Mouse (Mus musculus) testis, postnatal 10 days (tissue): ENCODE data around the gene Il16.

Experiments used
- DNase-seq: peaks from one replicate; pipeline ENCODE4 v3.0.0; 2021; ENCODE audit warnings: low spot score

Il16 gene

DNA sequence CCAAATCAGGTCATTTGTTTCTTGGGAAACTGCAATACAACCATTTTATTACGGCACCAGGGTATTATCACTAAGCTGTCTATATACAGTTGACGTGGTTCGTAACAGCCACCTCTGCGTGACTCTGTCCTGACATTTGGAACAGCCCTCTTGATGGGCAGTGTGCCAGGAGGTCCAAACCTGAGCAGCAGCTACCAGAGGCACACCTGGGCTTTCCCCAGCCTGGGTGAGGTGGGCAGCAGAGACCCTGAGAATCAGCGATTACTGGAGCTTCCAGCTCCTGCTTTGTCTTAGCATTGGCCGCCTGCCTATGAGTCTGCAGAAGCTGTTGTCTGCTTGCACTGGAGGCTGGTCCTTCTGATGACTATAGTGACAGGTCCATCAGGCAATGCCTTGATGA, 101.9 kb downstream of the Il16 start:
- no peak for DNase-seq

DNA sequence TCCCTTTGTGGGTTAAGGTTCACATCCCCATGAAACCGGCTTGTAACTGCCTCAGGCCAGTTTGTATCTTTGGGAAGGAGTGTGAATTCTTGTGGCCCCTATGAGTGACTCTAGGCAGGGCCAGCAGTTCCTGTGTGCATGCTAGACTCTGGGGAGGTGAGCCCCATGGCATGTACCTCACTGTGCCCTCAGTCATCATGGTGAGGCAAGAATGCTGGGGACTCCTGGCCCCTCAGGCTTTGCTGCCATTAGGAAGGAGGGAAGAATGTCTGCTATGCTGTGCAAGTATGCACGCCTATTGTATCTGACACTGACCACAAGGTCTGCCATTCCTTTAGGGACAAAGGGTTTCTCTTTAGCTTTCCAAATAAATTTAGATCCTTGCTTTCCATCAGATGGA, 104.4 kb downstream of the Il16 start:
- no peak for DNase-seq

GRCm38 (mm10) chr7:83640581-83640980, 104.9 kb downstream of the Il16 start:
- DNase-seq, result no peak

DNA sequence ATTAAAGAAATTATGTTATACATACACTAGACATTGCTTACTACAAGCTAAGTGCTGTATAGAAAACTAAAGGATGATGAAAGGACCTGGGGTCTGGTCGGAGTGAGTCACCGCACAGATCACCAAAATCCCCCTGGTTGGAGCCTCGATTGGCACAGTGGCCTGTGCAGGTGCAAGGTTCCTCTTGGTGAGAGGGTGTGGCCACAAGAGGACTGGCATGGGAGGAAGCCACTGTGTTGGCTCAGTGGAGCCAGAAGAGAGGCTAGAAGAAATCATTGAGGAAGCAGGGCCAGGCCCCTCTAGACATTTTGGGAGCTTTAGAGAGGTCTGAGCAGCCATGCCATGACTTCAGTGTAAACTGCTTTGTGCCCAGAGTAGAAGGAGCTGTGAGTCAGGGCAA, 106.4 kb downstream of the Il16 start:
- DNase-seq, result no peak

DNA sequence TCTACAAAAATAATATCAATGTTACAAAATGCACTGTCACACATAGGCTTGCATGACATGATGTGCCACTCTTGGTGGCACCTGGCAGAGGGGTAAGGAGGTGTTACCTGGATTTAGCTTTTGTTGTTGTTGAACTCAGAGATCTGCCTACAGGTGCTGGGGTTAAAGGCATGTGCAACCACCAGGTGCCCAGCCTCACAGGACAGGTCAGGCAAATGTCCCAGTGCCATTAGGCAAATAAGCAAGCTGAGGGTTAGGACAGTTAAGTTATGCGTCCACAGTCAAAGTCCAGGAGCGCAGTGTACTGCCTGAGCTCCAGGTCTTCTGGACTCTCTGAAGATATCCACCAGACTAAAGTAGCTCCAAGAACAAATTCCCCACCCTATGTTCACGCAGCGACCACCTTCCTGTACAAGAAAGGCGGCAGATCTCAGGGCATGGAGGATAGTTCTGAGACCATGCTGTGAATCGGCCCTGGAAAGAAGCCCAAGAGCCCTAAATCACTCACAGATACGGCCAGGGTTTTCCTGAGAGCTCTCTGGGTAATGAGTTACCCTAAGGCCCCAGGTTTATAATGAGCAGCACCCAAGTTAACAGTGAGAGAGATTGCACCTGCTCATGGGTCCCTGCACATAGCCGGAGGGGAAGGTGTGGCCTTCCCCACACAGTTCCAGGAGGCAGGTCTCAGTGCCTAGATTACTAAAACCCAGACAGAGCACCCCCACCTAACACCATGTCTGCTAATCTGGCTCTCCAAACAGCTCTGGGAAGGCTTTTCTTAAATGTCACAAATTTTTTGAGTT, 107.5 kb downstream of the Il16 start:
- no peak for DNase-seq

GRCm38 (mm10) chr7:83636425-83636824, 109.1 kb downstream of the Il16 start:
- DNase-seq, result no peak

- DNase-seq, result no peak
Observed at GRCm38 (mm10) chr7:83635726-83636125, 109.8 kb downstream of the Il16 start.

GRCm38 (mm10) chr7:83633856-83634255, 111.7 kb downstream of the Il16 start:
- DNase-seq, result no peak

- DNase-seq, result no peak
Observed at GRCm38 (mm10) chr7:83632682-83633120, 112.8 kb downstream of the Il16 start.

GRCm38 (mm10) chr7:83631828-83632681, 113.5 kb downstream of the Il16 start, which contains the start of gene Stard5:
Gene Stard5 (plus strand): TSS chr7:83631959.
- peak; percentile 94 for DNase-seq

- DNase-seq, result no peak
Observed at GRCm38 (mm10) chr7:83631073-83631827, 114.3 kb downstream of the Il16 start.

DNA sequence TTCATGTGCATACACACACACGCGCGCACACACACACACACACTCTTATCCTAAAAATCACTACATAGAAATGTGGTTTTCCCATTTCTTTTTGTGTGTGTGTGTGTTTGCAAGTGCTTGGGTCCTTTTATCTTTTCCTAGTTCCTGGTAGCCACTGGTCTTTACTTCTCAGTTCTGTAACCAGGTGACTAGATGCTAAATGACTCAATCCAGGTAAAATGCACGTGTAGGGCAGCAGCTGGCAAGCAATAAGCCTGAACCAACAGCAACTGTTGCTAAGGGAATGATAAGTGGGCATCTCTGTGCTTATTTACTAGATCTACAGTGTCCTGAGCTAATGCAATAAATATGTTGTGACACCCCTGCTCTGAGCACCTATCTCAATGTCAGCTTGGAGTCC, 118.2 kb downstream of the Il16 start:
- no peak for DNase-seq

DNA sequence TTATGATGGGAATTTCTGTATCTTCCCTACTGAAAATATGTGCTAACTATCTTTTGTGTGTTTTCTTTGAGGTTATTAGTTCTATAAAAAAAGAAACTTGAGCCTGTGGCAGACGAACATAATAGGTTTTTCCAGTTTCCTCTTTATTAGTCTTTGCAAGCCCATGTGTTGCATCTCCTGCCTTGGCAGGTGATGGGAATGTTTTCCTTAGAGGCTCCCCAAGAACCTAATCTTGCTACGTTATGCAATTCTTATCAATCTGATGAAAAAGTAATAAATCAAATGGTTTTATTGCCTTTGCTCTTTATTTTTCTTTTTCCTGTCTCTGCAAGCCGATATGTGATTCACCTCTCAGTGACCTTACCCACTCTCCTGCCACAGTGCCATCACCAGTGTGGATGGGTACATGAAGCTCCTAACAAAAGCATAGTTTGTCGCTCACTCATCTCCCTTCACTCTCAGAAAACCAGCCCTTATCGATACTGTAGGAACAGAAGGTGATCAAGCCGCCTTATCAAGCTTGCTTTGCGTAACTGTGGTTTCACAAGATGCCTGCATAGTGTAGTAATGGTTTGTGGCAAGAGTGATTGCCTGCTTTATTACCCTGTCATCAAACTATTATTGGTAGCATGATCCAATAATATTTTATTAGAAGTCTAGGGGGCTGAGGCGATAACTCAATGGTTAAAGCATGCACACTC, 118.8 kb downstream of the Il16 start:
- DNase-seq, result no peak

DNA sequence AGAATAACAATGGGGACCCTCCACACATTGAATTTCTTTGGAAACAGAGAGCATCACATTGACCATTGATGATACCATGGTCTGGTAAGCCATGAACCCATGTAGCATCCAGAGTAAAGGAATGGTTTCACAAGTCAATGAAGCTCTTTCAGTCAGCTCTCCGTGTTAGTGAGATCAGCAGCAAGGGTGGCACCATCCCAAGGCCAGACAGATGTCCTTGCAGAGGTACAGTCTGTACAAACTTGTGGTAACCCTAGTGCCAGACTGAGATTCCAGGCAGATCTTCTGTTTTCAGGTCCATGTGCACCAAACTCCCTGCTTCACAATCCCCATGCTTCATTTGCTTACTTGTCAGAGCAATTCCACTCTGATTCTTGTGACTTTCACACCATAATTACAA, 121.5 kb downstream of the Il16 start:
- DNase-seq, result no peak

- DNase-seq, result no peak
Observed at GRCm38 (mm10) chr7:83622582-83622981, 122.9 kb downstream of the Il16 start.

DNA sequence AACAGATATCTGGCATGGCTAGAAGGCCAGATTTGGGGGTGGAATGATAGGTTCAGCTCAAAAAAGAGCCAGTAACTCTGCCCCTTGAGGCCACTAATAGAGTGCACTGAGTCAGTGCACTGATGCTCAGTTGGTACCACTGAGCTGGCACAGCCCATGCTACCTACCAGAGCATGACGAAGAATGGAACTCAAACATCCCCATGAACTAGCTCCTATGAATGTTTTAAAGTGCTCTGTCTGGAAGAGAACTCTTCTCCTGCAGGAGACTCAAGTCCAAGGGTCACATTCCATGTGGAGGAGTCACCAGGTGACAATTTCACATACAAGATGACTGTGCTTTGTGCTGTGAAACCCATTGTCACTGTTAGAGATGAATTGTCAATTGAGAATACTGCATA, 126.8 kb downstream of the Il16 start:
- no peak for DNase-seq

DNA sequence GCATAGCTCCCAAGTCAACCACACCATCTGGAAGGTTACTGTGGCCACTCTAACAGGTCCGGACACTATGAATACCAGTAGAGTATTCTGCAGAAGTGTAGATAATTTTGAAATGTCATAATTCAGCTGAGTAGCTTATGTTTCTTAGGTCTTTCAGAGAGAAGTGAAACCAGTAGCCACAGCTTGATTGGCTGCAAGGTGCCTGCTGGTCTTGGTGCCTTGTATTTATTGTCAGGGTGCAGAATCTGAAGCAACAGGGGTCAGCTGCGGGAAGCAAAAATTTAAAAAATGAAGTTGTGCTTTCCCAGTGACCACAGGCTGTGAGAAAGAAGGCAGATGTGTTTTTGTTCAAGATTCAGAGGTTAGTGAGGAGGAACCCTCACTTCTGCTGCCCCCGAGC, 129.3 kb downstream of the Il16 start:
- no peak for DNase-seq

- no peak for DNase-seq
Observed at GRCm38 (mm10) chr7:83615815-83616214, 129.7 kb downstream of the Il16 start.

DNA sequence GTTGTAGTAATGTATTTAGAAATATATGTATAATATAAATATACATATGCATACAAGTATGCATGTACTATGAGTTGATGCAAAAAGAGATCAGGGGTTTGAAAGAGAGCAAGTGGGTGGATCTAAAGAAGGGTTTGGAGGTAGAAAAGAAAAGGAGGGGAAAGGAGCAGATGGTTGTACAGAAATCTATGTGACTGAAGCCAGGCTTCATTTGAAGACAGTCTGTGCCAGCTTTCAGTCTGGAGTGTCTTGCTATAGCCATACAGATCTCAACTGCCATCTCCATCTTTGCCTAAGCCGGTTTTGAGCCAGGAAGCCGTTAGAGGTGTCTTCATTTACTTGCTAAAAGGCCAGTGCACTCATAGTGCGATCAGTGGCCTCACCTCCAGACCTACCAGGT, 130.3 kb downstream of the Il16 start:
- DNase-seq, result no peak

- DNase-seq, result no peak
Observed at GRCm38 (mm10) chr7:83611886-83612285, 133.6 kb downstream of the Il16 start.

- no peak for DNase-seq
Observed at GRCm38 (mm10) chr7:83609891-83610290, 135.6 kb downstream of the Il16 start.

- no peak for DNase-seq
Observed at GRCm38 (mm10) chr7:83606796-83607195, 138.7 kb downstream of the Il16 start.
